Mouse (Mus musculus) liver, postnatal 0 days (tissue): Measurements from ENCODE around the gene Mdm2.

Experiments used
- CTCF ChIP-seq: sonication (generic); IDR thresholded peaks from 2 replicates; pipeline ENCODE4 v1.5.1; 2016; ENCODE audit warnings: antibody characterized with exemption, low read depth
- EP300 ChIP-seq: IDR thresholded peaks from 2 replicates; pipeline ENCODE4 v1.6.1; 2016; ENCODE audit warnings: antibody characterized with exemption, low read depth, mild to moderate bottlenecking

- TF ChIP-seq CTCF: no peak; the same call in 1 of the 2 replicates
- TF ChIP-seq EP300: no peak
Measured at GRCm38 (mm10) chr10:117726888-117727385, 16.4 kb upstream of the Mdm2 start.
